In the genomic region with DNA sequence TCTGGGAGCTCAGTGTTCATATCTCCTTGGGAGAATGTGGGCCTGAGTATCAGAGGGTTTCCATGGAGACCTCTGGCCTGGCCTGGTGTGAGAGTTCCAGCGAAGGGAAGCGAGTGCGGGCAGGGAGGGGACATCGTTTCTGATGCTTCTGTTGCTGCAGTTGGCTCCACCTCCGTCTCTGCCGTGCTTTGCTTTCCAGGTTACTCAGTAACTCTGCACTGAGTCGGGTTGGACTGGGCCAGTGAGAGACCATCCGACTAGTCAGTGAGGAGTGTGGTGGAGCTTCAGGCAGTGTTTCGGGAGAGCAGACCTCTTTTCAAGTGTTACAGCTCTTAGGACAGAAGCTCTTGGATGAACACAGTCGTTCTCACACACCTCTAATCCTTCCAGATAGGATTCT, we compare ENCODE assay signal across 21 mouse cellular contexts. TPM values are rescaled to one million over a fixed set of nuclear protein-coding genes. Genes with fewer than 3 reads are reported as not detected.
A peak's percentile ranks its signal among the peaks of the same experiment; 100 is the strongest.
DNase-seq lines count a peak whose midpoint lies in the region; ATAC-seq and TF ChIP-seq lines count a peak whose summit lies in the region.
"Had no signal": no experiment of that assay in that cellular context is flagged by ENCODE, and none has a peak within 500 bp of the region (broad histone marks: within the 10 kb centered on the region; RNA-seq: fewer than 3 reads in every experiment).

No protein-coding gene starts in this region.

- TF ChIP-seq CTCF in kidney, adult 2 months (conservative IDR thresholded peaks at IDR 0.05; ENCODE audit: insufficient read depth, insufficient read length, low read depth, low read length): no peak
- TF ChIP-seq CTCF in liver, embryonic 14.5 days (IDR thresholded peaks at IDR 0.05; ENCODE audit: low read depth): no peak
- no peak for TF ChIP-seq CTCF in lung, adult 2 months (IDR thresholded peaks at IDR 0.05; ENCODE audit: insufficient read depth, low read length)

- TF ChIP-seq POLR2A in kidney, adult 2 months (IDR thresholded peaks at IDR 0.05; ENCODE audit: low read depth, low read length): no peak
- TF ChIP-seq POLR2A in lung, adult 2 months (IDR thresholded peaks at IDR 0.05; ENCODE audit: borderline replicate concordance, extremely low read depth, low read depth, low read length): no peak

- 39% methylated on average over 10 of the region's 10 CpGs for WGBS in intestine, embryonic 14.5 days
- 47% methylated on average over 10 of the region's 10 CpGs for WGBS in kidney, adult 2 months
- 52% methylated on average over 10 of the region's 10 CpGs for WGBS in liver, embryonic 14.5 days (ENCODE audit: insufficient replicate concordance)
- 80% methylated on average over 10 of the region's 10 CpGs for WGBS in lung, adult 2 months

- no peak overlapping the region for H3K4me3 ChIP-seq in intestine, embryonic 14.5 days (ENCODE audit: low read depth, low read length)
- no peak overlapping the region for H3K4me3 ChIP-seq in kidney, adult 2 months (ENCODE audit: insufficient read depth, low read depth, low read length)
- no peak overlapping the region for H3K4me3 ChIP-seq in liver, embryonic 14.5 days (ENCODE audit: insufficient read depth in 1 of 2, low read depth in 2 of 2, low read length in 2 of 2)
- H3K4me3 ChIP-seq in lung, adult 2 months (replicated peaks; ENCODE audit: extremely low read depth, low read depth, low read length): no peak overlapping the region
- H3K4me3 ChIP-seq: embryonic facial prominence, embryonic 10.5 days; heart, adult 2 months; heart, embryonic 15.5 days; hindbrain, embryonic 10.5 days; layer of hippocampus, adult 2 months; limb, embryonic 15.5 days; megakaryocyte, embryonic 14.5 days; myocyte had no signal

- ATAC-seq in intestine, embryonic 14.5 days (replicated peaks; ENCODE audit: low FRiP score, low TSS enrichment, low read depth): 0 out of 2 replicates have a peak, but pooled peaks have one; percentile 34
- peak; percentile 56 for ATAC-seq in liver, embryonic 14.5 days (ENCODE audit: insufficient read depth)

- H3K27me3 ChIP-seq in intestine, embryonic 14.5 days (replicated peaks; ENCODE audit: control insufficient read depth, insufficient read depth, low read length): no peaks in the 10 kb centered on the region
- H3K27me3 ChIP-seq in kidney, adult 2 months (replicated peaks; ENCODE audit: control insufficient read depth, insufficient read depth, low read length): no peaks in the 10 kb centered on the region
- H3K27me3 ChIP-seq in liver, embryonic 14.5 days (ENCODE audit: control insufficient read depth, insufficient read depth, low read length): no peaks in the 10 kb centered on the region
- H3K27me3 ChIP-seq: heart, embryonic 15.5 days; limb, embryonic 15.5 days; megakaryocyte, embryonic 14.5 days had no signal

- no peaks in the 10 kb centered on the region for H3K4me1 ChIP-seq in intestine, embryonic 14.5 days (replicated peaks; ENCODE audit: control insufficient read depth, insufficient read depth, low read length)
- no peaks in the 10 kb centered on the region for H3K4me1 ChIP-seq in kidney, adult 2 months (ENCODE audit: control insufficient read depth, insufficient read depth, low read length)
- H3K4me1 ChIP-seq in liver, embryonic 14.5 days (replicated peaks; ENCODE audit: control insufficient read depth in 2 of 2, insufficient read depth in 2 of 2, low read length in 1 of 2): peaks cover 0 to 3% of the 10 kb centered on the region in 2 experiments; a peak in 2 of 4 replicates
- peaks cover 3% of the 10 kb centered on the region for H3K4me1 ChIP-seq in lung, adult 2 months (ENCODE audit: control insufficient read depth, insufficient read depth, low read length)
- H3K4me1 ChIP-seq: megakaryocyte, embryonic 14.5 days had no signal

- DNase-seq in intestine, embryonic 14.5 days (ENCODE audit: low spot score): no peak
- DNase-seq in kidney, adult 2 months: peak; percentile 72
- DNase-seq in kidney, postnatal 4 days: peak; percentile 25 to 37
- peak in 2 of 3 experiments; percentile 19 to 22 for DNase-seq in liver, embryonic 14.5 days (ENCODE audit: low read depth in 3 of 3, low spot score in 3 of 3)
- DNase-seq in ovary, postnatal 36 days (ENCODE audit: low spot score): no peak
- DNase-seq in adipocyte (ENCODE audit: low spot score): no peak
- no peak for DNase-seq in gastrocnemius, adult 18-20 months (ENCODE audit: low spot score)
- no peak for DNase-seq in lung, adult 2 months
- DNase-seq: adrenal gland, adult 2 months; B cell, adult 2 months; midbrain, embryonic 14.5 days had no signal

- no peak overlapping the region for H3K4me2 ChIP-seq in intestine, embryonic 14.5 days (ENCODE audit: low read length)
- H3K4me2 ChIP-seq in liver, embryonic 14.5 days (ENCODE audit: low read depth): no peak overlapping the region
- H3K4me2 ChIP-seq: heart, embryonic 15.5 days; limb, embryonic 15.5 days had no signal

- no peak overlapping the region for H3K9ac ChIP-seq in intestine, embryonic 14.5 days (ENCODE audit: low read length)
- H3K9ac ChIP-seq in liver, embryonic 14.5 days (replicated peaks): no peak overlapping the region
- H3K9ac ChIP-seq: heart, embryonic 15.5 days; limb, embryonic 15.5 days had no signal

- H3K36me3 ChIP-seq in intestine, embryonic 14.5 days (ENCODE audit: control insufficient read depth, insufficient read depth, low read length): no peaks in the 10 kb centered on the region
- no peaks in the 10 kb centered on the region for H3K36me3 ChIP-seq in kidney, adult 2 months (ENCODE audit: control insufficient read depth, insufficient read depth, low read length)
- H3K36me3 ChIP-seq in liver, embryonic 14.5 days (replicated peaks; ENCODE audit: control insufficient read depth, insufficient read depth, low read depth): no peaks in the 10 kb centered on the region
- H3K36me3 ChIP-seq: embryonic facial prominence, embryonic 10.5 days; heart, embryonic 15.5 days; hindbrain, embryonic 10.5 days; limb, embryonic 15.5 days had no signal

- H3K9me3 ChIP-seq in intestine, embryonic 14.5 days (ENCODE audit: control insufficient read depth, low read length): no peaks in the 10 kb centered on the region
- H3K9me3 ChIP-seq in liver, embryonic 14.5 days (ENCODE audit: control insufficient read depth, low read length): no peaks in the 10 kb centered on the region
- H3K9me3 ChIP-seq: embryonic facial prominence, embryonic 10.5 days; heart, embryonic 15.5 days; hindbrain, embryonic 10.5 days; limb, embryonic 15.5 days; megakaryocyte, embryonic 14.5 days had no signal

- TF ChIP-seq EP300 in liver, embryonic 14.5 days (IDR thresholded peaks at IDR 0.05; ENCODE audit: low read depth): no peak

- no peak overlapping the region for H3K27ac ChIP-seq in intestine, embryonic 14.5 days (ENCODE audit: low read depth)
- H3K27ac ChIP-seq in kidney, adult 2 months (ENCODE audit: insufficient read depth, low read depth, low read length): no peak overlapping the region
- H3K27ac ChIP-seq in liver, embryonic 14.5 days: no peak overlapping the region
- H3K27ac ChIP-seq: heart, adult 2 months; heart, embryonic 15.5 days; hindbrain, embryonic 10.5 days; layer of hippocampus, adult 2 months; limb, embryonic 15.5 days had no signal

RNA-seq across cellular contexts. Expression of a gene that starts 8.6 kb away (rescaled TPM):
- polyA plus RNA-seq in intestine, embryonic 14.5 days (2014; fragmentation: Nextera tagmentation; extraction: Ambion mirVana): 5.5 and 7.0 TPM in 2 replicates
- 23.6 and 30.1 TPM in 2 replicates for polyA plus RNA-seq in kidney, adult 2 months (2012; rRNA removed)
- polyA plus RNA-seq in liver, embryonic 14.5 days (2012; rRNA removed): 1.7 and 2.2 TPM in 2 replicates
- 3.3 and 5.7 TPM in 2 replicates for polyA plus RNA-seq in liver, embryonic 14.5 days (2014; fragmentation: Nextera tagmentation; extraction: Ambion mirVana)
- total RNA-seq in gastrocnemius, adult 18-20 months (2021): under 1 TPM; 0.71 to 0.93 TPM
- 289 and 334 TPM in 2 replicates for polyA plus RNA-seq in lung, adult 2 months (2012; rRNA removed)
- total RNA-seq: common myeloid progenitor, adult 5-6 weeks; neutrophil, adult 5-6 weeks had no signal

Comparison
In these comparisons a context has a peak if more than half of its experiments do, and no peak if none do; other contexts are left out.
1. DNase-seq: peak in kidney, adult 2 months (single experiment), kidney, postnatal 4 days (2 of 2) and liver, embryonic 14.5 days (2 of 3); none in intestine, embryonic 14.5 days (single experiment), ovary, postnatal 36 days (single experiment), adipocyte (single experiment), gastrocnemius, adult 18-20 months (single experiment) and lung, adult 2 months (single experiment).